Mouse (Mus musculus) lung, embryonic 16.5 days (tissue): ENCODE results near the gene Myo1d. TPM values are rescaled to one million over a fixed set of nuclear protein-coding genes. Genes with fewer than 3 reads are reported as not detected.

Source experiments
- polyA plus RNA-seq: library from polyadenylated mRNA; unstranded; fragments of >200 nt; fragmentation: Nextera tagmentation; extraction: Ambion mirVana; gene quantifications from 2 replicates; pipeline ENCODE4 v1.2.1, GENCODE M21; 2015

Myo1d gene
- polyA plus RNA-seq, 1 experiment from 2014 or later = 21.0 TPM

Other genes with a start within 250 kb of the Myo1d start
- gene Tmem98, start 30.1 kb upstream of the Myo1d start, polyA plus RNA-seq = 119 and 123 TPM in 2 replicates
- not detected in 2 replicates for gene Spaca3, start 78.3 kb upstream of the Myo1d start, polyA plus RNA-seq